Mouse (Mus musculus) right cerebral cortex, postnatal 36 days (tissue): ENCODE data around the gene Kpna2.
"Not testable (repeated sequence)": the region's sequence is repeated elsewhere in the genome, so short reads cannot be mapped to it uniquely, and the experiment has no call there.

Source experiments
- DNase-seq, 2 experiments: peaks; one replicate each; pipeline ENCODE4 v3.0.0; 2022; ENCODE audit warnings: low spot score in 2 of 2, mixed read lengths in 1 of 2

The Kpna2 gene

GRCm38 (mm10) chr11:106999151-106999948 is at the start of gene Kpna2:
Gene Kpna2 (minus strand): TSS chr11:106999541.
- DNase-seq = peak; percentile 80 to 87

DNA sequence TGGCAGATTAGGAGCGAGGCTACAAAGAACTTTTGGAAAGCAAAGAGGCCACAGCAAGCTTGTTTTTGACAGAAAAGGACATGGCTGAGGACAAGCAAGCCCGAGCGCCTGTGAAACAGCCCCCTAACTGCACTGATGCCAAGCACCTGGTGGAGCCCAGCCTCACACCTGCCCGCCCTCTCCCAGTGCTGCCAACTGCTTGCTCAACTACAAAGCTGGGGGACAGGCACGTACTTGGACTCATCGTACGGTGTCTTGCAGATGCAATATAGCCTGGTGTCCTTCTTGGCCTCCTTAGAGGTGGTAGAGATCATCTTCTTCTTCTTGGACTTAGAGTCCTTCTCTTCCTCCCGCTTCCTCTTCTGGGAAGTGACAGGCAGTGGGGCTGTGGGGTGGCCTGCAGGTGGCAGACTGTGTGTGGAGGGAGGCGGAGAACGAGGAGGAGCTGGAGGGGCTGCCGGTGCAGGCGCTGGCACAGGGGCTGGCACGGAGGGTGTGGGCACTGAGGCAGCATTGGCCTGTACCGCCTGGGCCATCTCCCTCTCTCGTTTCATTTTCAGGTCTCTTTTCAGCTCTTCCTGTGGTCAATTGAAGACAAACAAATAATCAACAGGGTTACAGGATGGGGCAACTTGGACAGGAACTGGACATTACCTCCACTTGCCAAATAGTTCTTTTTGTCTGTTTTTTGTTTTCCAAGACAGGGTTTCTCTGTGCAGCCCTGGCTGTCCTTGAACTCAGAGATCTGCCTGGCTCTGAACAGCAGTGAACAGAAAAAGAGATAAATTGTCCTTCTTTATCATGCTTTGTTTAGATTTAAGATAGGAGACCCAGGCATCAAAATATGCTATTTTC is 47.7 kb upstream of the Kpna2 start:
- no peak for DNase-seq

DNA sequence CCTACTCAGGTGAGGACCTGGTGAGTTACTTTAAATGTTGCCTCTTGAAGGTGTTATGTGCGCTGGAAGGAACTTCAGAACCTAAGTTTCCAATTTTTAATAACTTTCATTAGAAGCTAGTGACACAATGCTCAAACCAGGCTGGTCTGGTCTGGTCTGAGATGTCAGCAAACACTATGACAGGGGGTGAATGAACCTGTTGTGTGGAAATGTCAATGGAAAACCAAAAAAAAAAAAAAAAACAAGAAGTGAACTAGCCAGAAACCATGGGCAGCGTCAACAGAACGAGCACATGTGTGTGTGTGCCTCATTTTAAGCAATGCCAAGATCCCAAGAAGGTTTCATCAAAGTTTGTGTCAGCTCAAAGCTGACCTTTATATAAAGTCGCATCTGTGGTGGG is 46.2 kb upstream of the Kpna2 start:
- no peak for DNase-seq

GRCm38 (mm10) chr11:107044321-107044720 is 45.0 kb upstream of the Kpna2 start:
- DNase-seq = peak in 1 of 2 experiments; percentile 51

DNA sequence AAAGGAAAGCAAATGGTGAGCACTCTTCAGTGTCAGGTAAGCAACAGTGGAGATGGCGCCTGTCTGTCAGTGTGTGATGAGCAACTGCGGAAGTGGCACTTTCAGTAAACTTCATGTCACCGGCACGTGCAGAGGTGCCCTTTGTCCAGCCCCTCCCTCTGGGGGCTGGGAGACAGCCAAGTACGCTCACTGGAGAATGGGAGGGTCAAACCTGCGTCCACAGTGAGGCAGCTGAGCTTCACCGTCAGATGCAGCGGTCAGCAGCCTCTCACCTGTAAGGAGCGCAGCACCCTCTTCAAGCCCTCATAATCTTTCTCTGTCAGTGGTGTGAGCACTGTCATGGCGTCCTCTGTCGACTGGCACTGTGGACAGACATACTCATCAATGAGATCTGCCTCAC is 44.0 kb upstream of the Kpna2 start:
- no peak for DNase-seq

- no peak for DNase-seq
Measured at GRCm38 (mm10) chr11:107041396-107041795, 42.1 kb upstream of the Kpna2 start.

DNA sequence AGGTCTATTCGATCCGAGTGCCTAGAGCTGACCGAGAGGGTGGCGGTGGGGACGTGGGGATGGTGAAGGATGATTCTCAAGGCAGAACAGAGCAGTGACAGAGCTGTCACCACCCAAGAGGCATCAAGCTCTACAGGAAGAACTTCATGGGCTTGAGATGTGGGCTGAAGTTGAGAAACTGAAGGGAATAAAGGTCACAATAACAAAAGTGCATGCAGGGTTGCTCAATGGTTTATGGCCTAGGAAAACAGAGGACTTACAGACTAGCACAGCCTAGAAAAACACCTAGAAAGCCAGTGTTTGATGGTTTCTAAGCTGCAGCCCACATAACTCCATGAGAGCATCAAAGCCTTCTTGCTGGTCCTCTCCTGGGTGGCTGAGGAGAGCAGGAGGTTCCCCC is 40.1 kb upstream of the Kpna2 start:
- DNase-seq = no peak

GRCm38 (mm10) chr11:107034085-107034810 is 34.9 kb upstream of the Kpna2 start:
- DNase-seq = no peak

DNA sequence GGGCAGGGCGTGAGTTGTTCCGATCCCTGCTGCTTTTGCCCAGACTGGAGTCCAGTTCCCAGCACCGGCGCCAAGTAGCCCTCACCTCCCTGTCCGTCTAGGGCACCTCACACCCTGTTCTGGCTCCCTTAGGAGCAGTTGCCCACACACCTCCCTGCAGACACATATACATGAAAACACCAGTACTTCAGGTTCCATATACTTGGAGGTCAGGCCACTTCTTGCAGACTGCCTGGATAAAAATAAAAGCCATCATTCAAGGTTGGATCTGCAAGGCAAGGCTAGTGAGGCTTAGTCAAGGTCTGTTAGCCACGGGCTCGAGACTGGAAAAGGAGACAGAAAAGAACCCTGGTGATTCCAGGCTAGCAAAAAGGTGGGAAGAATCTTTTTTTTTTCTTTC is 32.3 kb upstream of the Kpna2 start:
- DNase-seq = no peak

- DNase-seq = no peak
Measured at GRCm38 (mm10) chr11:107029536-107029935, 30.2 kb upstream of the Kpna2 start.

DNA sequence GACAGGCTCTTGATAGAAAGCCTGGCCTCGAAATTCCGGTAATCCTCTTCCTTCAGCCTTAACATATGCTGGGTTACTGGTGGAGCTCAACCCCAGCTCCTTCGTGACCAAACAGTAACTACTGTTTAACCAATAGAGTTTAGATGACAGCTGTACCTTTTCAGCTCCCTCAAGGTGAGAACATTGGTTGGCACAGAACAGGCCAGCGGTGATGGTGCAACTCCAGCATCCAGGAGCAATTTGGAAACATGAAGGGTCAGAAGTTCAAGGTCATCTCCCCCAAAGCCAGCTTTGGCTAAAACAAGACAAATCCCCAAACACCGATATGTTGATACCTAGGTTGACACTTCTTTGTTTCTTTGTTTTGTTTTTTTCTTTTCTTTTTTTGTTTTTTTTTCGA is 29.4 kb upstream of the Kpna2 start:
- DNase-seq = no peak

DNA sequence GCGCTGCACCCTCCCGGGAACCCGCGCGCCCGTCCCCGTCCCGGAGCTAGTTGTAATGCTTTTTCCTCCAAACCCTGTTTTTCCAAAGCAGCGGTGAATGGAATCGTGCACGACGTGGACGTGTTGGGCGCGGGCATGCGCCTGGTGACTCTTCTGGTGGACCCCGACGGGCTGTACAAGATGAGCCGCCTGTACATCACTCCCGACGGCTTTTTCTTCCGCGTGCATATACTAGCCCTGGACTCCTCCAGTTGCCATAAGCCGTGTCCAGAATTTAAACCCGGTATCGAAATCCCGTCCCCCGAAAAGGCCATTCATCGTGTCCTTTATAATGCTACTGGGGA is 28.9 kb upstream of the Kpna2 start:
- no peak for DNase-seq

DNA sequence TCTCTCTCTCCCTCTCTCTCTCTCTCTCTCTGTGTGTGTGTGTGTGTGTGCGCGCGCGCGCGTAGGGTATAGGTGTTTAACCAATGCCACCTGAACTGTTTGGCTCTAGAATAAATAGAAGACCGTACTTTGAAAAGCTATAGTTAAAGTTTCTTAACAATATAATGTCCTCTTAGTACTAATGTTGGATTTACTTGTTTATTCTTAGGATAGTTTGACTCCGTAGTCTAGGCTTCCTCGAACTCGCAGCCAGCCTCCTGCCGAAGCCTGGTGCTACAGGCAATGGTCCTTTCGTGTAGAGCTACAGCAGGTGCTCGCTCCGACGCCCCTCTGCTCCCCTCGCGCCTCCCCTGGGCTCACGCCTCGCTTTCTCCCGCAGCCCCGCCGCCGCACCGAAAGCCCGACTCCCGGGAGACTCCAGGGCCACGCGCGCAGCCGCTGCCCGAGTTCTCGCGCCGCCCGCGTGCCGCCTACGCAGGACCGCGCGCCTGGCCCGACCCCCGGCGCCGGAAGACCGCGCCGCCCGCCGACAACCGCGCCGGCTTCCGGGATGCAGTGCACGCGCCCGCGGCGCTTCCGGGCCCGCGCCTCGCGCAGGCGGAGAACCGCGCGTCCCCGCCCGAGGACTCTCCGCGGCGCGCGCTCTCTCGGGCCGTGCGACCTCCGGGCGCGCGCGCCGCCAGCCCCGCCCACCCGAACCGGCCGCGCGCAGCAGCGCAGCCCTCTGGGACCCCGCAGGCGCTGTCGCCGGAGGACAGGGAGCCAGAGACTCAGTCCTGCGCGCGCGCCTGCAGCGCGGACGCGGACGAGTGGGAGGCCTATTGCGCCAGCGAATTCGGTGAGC is 28.3 kb upstream of the Kpna2 start:
- peak; percentile 80 to 81 for DNase-seq

GRCm38 (mm10) chr11:107026554-107027430 is 27.5 kb upstream of the Kpna2 start:
- no peak for DNase-seq

DNA sequence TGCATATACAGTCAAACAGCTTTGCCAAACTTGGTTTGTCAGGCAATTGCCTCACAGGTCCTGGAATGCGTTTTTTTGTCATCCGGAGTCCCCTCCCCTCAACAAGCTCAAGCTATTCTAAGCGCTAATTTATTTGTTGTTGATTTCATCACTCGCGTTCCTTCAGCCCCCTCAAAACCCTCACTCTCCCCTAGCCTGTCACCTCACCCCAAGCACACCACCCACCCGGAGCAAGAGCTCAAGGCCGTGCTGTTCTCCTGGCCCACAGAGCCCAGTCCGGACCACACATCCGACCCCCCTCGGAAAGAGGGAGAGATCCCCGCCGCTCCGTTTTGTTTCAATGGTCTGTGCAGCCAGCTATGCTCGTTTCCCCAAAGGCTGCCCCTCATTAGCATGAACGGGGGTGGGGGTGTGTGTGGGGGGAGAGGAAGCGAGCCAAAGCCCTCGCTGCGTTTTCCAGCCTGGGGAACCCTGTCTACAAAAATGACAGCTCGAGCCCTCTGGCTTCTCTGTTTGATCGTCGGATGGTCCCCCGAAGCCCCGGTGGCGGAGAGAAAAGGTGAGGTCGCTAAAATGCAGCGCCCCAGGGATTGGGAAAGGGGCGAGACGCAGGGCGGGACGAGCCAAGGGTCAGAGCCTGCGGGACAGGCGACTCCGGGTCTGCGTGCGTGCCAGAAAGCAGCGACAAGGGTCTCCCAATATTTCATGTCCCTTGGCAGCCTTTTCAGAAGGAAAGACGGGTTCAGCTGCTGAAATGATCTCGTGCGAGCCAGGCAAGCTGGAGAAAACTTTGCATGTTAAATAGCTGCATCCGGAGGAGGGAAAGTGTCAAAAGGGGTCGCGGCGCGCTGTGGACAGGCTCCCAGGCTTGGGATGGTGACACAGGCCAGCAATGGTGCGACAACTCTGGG is 26.3 kb upstream of the Kpna2 start, which contains the start of gene 1810010H24Rik:
1810010H24Rik (plus strand) TSS at position 271 of the 911 bp plus-strand sequence.
- no peak for DNase-seq

GRCm38 (mm10) chr11:107024406-107024805 is 25.1 kb upstream of the Kpna2 start:
- DNase-seq = no peak

DNA sequence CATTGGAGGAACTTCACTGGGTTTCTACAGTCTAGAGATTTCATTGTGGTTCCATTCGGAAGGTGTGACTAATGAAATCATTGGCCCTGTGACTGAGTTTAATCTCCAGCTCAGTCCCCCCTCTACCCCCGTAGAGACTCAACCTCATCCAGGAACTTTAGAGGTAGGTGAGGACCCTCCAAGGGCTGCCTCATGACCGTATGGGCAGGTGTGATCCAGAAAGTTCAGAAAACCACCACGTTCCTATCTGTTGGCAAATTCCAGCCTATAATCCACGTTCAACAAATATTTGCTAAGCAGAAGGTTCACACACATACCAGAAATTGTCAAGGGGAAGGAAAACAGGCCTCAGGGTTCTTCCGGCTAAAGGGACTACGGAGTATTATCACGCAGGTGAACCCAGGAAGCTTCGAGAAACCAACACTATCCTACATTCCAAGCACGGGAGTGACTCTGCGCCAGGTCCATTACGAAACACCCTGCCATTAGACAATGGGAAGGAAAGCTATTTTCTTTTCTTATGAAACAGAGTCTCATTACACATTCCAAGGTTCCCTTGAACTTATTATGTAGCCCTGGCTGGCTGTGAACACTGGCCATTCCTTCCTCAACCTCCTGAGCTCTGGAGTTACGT is 22.8 kb upstream of the Kpna2 start:
- DNase-seq = no peak

DNA sequence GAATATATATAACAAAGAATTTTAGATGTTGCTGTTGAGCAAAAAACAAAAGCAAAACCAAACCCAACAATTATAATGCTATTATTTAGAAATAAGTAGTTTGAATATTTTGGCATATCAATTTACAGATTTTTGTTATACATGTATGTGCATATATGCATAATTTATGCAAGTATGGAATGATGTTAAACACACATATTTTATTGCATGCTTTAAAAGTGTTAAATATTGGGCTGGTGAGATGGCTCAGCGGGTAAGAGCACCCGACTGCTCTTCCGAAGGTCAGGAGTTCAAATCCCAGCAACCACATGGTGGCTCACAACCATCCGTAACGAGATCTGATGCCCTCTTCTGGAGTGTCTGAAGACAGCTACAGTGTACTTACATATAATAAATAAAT is 20.4 kb upstream of the Kpna2 start:
- not testable (repeated sequence) for DNase-seq

- DNase-seq = no peak
Measured at GRCm38 (mm10) chr11:107019318-107019717, 20.0 kb upstream of the Kpna2 start.
